Mouse (Mus musculus) brain, adult 2 months (tissue): ENCODE measurements around the gene Slc9b2.

Source experiments
- DNase-seq: peaks from one replicate; pipeline ENCODE4 v3.0.0; 2011; ENCODE audit warnings: low read depth, low spot score

The Slc9b2 gene

DNA sequence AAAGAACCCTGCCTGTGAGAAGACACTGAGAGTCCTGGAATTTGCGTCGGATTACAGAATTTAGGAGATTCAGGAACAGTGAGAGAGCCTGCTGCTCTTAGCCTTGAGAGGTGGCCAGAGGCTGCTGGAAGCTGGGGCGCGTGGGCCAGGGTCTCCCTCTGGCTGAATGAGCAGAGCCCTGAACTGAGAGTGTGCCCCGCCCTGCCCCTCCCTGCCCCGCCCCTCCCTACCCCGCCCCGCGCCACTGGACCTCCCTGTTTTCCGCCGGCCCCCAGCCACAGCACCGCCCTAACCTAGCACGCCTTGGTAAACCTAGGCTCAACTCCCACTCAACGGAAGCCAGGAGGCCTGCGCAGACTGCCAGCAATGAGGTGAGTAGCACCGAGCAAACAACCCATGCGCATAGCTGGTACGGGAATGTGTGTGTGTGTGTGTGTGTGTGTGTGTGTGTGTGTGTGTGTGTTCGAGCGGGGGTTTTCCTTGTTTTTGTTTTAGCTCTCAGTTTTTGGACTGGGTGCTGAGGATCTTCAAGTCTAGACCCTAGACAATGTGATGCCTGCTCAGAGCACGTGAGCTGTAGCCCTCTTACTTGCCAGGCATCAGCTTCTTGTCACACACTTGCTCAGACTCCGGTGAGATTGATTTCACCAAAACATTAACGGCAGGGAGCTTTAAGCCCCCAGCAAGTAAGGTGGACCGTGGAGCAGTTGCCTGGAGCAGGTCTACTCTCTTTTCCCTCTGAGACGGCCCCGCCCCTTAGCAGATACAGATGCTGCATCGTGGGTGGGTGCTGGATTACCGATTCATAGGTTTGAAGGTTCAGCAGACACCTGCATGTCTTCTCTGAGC lies at the start of gene Slc9b2:
Gene Slc9b2, plus strand, starts transcription at position 290 of the 849 bp plus-strand sequence.
- DNase-seq: peak; percentile 69

DNA sequence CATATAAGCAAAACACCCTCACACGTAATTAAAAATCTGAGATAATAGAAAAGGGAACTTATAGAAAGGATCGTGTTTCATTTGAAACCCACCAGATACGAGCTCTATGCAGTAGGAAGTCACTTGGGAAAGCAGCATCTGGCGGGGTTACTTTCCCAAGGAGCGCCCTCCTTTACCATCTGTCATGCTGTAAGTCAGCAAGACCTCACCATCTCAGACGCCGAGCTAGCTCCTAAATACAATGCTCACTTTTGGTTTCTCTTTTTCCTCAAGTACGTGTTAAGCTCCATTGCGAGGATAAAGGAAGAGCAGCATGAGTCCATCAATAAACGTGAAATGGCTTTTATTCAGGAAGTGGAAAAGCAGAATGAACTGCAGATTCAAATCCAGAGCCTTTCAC lies 48.6 kb upstream of the Slc9b2 start:
- DNase-seq: peak; percentile 23

DNA sequence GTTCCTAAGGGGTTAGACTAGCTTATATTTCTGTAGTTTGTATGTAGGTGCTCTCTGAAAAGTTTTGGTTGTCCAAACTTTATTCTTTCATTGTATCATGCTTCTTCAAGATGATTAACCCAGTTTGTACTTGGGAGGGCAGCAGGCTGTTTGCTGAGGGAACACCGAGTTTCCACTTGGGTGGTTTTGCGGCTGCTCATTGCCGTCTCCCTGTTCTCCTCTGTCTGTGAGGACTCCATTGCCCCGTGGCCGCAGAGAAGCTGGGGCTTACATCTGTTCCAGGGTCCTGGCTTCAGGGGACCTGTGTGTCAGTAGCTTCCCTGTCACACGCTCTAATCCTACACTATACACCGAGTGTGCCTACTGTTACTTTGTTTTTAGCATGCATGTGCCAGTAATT lies 47.3 kb upstream of the Slc9b2 start:
- DNase-seq: no peak

DNA sequence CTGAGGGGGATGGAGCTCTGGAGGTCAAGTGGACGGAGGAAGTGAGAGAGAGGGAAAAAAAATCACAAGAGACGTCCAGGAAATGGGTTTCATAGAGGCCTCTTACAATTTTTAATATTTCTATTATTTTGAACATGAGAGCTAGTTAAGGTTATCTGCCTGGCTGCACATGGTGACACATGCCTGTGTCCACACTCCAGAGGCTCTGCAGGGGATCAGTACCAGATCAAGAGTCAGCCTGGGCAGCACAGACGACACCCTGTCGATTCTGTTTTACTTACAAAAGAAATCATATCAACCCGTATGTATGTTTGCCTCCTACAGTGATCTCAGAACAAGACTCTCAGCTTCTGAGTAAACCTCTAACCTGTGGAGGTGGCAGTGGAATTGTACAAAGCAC lies 38.9 kb upstream of the Slc9b2 start:
- no peak for DNase-seq

DNA sequence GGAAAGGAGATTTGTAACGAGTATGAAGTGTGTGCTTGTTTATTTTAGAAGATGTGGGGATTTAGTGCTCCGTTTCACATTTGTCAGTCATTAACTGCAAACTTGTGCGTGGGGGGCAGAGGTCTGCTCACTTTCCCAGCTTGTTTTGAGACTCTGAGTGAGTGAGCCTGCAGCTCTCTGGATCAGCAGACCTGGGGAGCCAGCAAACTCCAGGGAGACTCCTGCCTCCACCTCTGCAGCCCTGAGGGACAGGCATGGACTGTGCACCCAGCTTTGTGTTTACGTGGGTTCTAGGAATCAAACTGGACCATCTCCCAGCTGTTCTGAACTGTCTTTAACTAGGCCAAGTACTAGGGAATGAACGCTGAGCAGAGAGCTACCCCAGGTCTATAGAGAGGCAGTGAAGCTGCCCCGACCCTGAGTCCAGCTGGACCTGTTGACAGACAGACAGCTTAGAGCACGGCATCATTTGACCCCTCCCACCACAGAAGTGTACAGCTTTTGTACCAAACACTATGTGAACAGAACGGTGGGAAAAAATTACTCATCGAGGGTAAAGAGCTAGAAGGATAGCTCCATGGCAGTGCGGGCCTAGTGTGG lies 38.0 kb upstream of the Slc9b2 start:
- no peak for DNase-seq

DNA sequence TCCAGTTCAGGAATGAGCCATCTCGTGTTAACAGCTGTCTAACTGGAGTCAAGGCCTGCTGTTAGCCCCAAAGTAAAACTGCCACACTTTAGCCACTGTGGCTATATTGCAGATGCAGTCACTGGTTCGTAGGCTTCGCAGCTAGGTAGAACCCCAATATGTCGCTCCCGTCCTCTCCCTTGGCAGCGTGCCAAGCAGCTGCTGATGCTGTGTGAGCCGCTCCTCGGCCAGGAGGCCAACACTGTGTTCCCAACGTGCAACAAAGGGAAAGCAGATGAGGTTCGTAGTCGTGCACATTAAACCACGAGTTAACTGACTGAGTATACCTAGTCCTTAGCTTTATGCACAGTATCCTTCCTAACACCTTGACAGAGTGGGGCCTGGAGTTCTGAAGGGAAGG lies 34.9 kb upstream of the Slc9b2 start:
- DNase-seq: no peak

DNA sequence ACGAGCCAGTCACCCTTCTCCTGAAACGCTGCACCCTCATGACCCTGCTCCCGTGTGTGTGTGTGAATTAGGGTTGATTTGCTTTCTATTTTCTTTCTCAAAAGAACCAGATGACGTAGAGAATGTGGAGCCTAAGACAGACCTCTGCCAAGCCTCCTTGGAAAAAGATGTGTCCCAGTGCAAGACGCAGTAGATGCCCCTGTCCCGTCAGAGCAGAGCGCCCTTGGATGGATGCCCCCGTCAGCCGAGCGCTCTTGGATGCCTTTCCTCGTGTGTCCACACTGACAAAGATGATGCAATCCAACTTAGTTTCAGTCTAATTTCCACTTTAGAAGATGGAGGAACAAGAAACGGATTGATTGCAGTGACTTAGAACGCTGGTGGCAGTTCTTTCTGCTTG lies 34.5 kb upstream of the Slc9b2 start:
- no peak for DNase-seq

DNA sequence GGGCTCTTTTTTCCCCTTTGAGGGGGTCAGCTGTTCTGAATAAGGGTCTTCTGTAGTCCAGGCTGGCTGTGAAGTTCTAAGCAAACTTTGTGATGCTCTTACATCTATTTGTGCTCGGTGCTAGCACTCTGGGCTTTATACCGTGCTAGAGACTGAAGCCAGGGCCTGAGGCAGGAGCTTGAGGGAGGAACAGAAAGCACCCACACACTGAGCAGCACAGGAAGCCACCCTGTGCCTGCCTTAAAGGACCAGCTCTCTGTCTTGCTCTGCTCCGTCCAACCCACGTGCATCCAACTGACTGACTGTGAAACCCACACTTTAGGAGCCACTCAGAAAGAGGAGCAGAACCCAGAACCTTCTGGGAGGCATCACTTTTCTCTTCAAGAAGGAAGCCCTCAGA lies 27.3 kb upstream of the Slc9b2 start:
- no peak for DNase-seq

DNA sequence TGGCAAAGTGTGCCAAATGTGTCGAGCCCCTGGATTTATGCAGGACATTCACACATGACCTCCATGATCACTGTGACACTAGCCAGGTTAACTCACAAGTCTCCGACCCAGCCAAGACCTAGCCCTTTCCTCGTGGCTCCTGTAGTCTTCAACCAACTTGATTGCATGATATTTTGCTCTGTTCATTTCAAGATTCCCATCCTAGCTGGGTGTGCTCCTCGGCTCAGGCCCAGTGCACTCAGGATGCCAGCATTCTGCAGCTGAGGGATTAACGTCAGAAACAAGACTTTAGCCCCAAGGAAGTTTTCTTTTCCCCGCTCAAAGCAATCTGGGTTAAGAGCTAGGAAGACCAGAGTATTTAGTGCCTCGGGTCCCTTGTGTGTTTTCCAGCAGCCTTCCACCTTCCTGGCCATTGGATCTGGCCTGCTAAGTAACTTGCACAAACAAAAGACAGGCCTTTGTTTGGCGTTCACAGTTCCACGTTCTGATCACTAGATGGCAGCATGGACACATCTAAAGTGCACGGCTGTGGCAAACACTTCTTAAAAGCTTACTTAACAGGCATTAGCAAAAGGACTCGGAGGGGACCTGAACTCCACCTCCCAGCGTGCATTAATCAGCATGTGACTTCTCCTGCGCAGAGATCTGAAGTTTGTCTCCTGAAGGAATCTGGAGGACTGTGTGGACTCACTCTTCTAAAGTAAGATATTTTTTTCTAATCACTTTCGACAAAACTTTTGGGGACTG lies 26.7 kb upstream of the Slc9b2 start, which contains the start of gene Bdh2:
Gene Bdh2, plus strand, starts transcription at position 553 of the 747 bp plus-strand sequence.
- DNase-seq: peak; percentile 87

DNA sequence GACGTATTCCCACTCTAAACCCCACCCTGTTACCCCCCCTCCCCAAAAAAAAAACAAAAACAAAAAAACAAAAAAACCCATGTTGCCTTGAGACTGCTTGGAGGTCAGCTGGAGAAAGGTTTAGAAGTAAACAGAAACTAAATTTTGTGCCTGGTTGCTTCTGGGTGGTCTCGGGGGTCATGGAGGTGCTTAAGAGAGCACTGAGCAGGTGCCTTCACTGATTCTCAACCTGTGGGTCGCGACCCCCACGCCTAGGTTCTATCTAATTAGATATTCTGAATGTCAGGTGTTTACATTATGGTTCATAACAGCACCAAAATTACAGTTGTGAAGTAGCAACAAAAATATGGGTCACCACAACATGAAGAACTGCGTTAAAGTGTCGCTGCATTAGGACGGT lies 25.8 kb upstream of the Slc9b2 start:
- no peak for DNase-seq

DNA sequence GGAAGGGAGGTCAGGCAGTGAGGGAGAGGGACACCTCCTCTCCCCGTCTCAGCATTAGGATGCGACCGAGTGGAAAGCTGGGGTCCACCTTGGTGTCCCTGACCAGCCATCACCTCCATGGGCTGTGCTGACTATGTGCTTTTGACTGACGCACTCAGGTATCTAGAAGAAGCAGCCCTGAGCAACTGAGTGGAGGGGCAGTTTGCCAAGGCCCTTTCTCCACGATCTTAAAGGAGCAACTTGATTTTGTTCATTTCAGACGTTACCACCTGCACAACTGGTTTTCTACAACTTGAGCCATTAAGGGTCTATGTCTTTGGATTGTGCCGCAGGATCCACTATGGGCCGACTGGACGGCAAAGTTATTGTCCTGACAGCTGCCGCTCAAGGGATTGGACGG lies 22.2 kb upstream of the Slc9b2 start:
- no peak for DNase-seq

DNA sequence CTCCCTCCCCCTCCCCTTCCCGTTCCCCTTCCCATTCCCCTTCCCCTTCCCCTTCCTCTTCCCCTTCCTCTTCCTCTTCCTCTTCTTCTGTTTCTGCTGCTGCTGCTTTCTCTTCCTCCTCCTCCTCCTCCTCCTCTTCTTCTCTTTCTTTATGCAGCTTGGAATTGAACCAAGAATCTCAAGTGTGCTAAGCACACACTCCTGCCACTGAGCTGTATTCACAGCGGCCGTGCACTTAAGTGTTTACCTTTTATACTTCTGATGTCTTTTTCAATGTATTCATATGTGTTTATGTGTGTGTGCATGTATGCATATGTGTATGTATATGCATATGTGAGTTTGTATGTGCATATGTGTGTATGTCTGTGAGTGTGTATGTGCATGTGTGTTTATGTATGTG lies 21.7 kb upstream of the Slc9b2 start:
- DNase-seq: no peak

DNA sequence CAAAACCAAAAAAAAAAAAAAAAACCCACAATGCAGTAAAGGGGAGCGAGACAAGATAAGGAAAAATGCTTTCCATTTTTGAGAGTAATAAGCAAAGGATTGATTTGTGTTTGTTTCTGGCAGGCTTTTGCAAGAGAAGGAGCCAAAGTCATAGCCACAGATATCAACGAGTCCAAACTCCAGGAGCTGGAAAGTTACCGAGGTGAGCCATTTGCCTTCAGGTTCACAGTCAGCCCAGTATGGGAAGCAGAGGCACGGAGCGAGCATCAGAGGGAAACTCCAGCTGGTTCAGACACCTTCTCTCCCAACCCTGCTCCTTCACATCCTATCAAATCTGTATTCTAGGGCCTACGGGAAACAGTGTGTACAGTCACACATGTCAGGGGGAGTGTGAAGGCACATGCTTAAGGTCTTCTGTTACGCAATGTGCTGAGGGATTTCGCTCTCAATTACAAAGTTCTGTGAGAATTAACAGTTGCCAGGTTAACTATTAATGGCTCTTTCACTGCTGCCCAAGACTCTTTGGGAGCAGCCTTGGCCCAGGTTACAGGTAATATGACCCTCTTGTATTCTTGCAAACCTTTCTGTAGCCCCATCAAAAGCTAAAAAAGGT lies 19.3 kb upstream of the Slc9b2 start:
- DNase-seq: no peak

DNA sequence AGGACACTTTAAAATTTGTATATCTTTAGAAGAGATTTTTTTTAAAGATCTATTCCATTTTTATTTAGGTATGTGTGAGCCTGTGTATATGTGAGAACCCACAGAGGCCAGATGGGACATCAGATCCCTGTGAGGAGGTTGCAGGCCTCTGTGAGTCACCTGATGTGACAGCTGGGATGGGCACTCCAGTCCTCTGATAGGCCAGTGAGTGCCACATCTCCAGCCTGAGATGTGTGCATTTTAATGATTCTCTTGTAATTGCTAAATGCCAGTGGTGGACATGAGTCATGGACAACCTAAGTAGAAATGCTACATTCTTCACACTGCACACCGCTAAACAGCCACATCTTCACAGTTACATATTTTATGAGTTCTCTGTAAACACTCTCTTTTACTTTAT lies 18.4 kb upstream of the Slc9b2 start:
- no peak for DNase-seq

DNA sequence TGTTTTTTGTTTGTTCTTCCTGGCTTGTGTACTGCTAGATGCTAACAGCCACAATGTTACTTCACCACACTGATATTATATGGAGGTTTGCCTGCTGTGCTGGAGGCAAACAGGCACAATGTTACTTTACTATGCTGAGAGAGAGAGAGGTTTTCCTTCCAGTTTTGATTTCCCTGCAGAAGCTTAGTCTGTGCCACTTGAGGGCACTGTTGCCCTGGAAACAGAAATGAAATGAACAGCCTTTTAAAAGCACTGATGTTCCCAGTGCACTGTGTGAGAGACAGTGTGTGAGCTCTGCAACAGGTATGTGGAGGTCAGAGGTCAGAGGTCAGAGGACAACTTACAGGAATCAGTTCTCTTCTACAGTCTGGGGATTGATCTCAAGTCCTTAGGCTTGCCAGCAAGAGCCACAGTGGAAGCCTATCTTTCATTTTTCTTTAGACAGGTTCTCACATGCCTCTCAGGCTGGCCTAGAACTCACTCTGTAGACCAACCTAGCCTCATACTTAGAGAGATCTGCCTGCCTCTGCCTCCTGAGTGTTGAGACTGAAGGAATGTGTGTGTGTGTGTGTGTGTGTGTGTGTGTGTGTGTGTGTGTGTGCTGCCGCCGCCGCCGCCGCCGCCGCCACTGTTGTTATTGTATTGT lies 17.1 kb upstream of the Slc9b2 start:
- DNase-seq: peak; percentile 81

DNA sequence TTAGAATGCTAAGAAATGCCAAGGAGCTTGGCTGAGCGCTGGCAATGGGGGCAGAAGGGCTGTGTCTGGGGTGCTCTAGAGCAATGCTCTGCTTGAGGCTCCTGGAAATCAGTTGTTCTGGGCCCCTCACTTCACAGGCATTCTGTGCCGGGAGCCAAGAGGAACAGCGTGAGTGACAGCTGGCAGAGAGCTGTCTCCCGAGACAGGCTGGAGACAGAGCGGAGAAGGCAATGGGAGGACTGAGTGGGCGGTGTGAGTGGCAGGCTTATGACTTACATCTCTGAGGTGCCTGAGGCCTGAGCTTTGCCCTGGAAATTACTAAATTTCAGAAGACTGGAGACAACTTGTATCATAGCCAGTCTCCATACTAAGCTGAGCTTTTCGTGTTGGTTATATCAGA lies 13.8 kb upstream of the Slc9b2 start:
- peak; percentile 54 for DNase-seq

DNA sequence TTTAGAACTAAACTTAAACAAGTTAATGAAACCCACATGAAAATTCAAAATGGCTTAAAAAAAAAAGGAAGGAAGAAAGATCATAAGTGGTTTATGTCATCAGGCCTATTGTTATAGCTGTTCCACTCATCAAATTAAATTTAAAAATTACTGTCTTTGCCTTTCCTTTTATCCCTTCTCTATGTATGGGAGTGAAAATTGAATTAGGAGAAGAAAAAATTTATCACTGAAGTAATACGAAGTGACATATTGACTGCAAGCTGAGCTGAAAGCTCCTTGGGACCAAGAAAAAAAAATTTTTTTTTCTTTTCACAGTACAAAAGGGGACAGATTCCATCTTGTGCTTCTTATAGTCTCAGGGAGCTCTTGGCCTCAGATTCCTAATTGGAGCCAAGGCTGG lies 11.9 kb upstream of the Slc9b2 start:
- no peak for DNase-seq

DNA sequence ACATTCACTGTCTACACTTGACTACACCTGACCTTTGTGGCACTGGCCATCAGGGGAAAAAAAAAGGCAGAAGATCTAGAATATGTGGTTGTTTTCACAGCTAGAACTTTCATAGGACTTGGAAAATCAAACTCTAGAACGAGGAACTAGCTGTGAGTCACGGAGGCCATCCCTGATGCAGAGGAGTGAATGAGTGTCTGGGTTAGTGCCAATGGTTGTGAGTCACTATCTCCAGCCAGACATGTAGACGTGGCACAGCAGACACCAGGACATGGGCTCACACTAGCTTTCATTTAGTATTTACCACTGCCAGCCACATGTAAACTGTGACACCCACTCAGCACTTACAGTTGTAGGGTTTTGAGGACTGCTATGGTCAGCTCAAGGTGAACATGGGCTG lies 8.9 kb upstream of the Slc9b2 start:
- DNase-seq: peak; percentile 79

DNA sequence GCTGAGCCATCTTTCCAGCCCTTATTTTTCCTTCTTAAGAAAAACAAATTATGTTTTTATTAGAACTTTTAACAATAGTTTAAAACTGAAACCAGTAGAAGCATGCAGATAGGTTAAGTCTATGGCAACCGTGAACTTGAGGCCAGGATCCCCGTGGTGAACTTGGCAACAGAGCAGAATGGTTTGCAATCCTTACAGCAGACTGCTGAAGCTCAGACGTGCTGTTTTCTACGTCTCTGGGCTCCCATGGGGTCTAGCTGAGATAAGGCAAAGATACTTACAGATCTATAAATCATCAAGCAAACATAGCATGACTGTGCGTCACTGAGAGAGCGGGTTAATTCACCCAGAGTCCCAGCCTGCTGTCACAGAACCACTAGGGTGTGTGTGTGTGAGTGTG lies 7.4 kb upstream of the Slc9b2 start:
- DNase-seq: no peak

DNA sequence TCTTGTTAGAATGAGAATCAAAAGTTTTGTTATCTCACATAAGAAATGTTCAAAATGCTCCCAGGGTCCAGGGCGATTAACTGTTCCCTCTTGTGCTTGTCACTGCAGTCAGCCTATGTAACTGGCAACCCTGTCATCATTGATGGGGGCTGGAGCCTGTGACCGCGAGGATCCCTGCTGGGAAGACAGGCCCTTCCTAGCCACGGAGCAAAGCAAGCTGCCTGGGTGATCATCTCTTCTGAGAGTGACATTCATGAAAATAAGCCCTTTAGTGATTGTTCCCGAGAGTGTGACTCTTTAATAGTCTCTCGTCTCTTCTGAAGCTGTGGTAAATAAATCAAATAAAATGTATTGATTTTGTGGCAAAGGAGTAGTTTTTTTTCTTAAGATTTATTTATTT lies 3.4 kb upstream of the Slc9b2 start:
- DNase-seq: no peak

DNA sequence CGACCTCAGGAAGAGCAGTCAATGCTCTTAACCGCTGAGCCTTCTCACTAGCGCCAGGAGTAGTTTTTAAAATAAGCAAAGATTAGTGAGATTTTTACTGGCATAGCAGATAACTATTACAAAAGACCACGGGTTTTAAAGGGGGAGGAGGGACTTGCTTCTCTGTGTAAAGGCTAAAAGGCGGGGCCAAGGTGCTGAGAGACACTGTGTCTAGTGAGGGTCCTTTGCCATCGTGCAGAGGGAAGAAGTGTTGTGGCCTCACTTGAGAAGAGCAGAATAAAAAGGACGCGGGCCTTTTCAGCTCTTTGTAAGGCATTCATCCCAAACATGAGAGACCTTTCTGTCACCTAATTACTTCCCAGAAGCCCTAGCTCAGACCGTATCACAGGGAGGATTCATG lies 2.9 kb upstream of the Slc9b2 start:
- DNase-seq: no peak
